Mouse (Mus musculus) lung, postnatal 0 days (tissue): ENCODE measurements around the gene Mmp14. TPM values are rescaled to one million over a fixed set of nuclear protein-coding genes. Genes with fewer than 3 reads are reported as not detected.

Experiments
- ATAC-seq: fragments of 200-750 bp; cut with Nextera tagmentation; 2 replicates; pipeline ENCODE4 v1.8.0; 2017; ENCODE audit warnings: moderate library complexity
- DNase-seq: peaks from one replicate; pipeline ENCODE4 v3.0.0-alpha.2; 2016; ENCODE audit warnings: low spot score
- H3K27ac ChIP-seq: fragments of 300-500 bp; sonication (generic); 2 replicates; pipeline ENCODE4 v1.5.1; 2014; ENCODE audit warnings: antibody characterized with exemption, mild to moderate bottlenecking, low read length, mixed read lengths
- H3K27me3 ChIP-seq: fragments of 300-500 bp; sonication (generic); replicated peaks from 2 replicates; pipeline ENCODE4 v1.6.1; 2014; ENCODE audit warnings: low read length, mixed read lengths; ENCODE audit not compliant: insufficient read depth
- H3K36me3 ChIP-seq: fragments of 300-500 bp; sonication (generic); 2 replicates; pipeline ENCODE4 v1.6.1; 2014; ENCODE audit warnings: low read length, mixed read lengths; ENCODE audit not compliant: insufficient read depth
- H3K4me1 ChIP-seq: fragments of 300-500 bp; sonication (generic); 2 replicates; pipeline ENCODE4 v1.6.1; 2014; ENCODE audit warnings: antibody characterized with exemption, low read depth, low read length, mixed read lengths; ENCODE audit not compliant: insufficient read depth
- H3K4me2 ChIP-seq: fragments of 300-500 bp; sonication (generic); replicated peaks from 2 replicates; pipeline ENCODE4 v1.6.1; 2014; ENCODE audit warnings: low read depth, mild to moderate bottlenecking, low read length, moderate library complexity, mixed read lengths
- H3K4me3 ChIP-seq: fragments of 300-500 bp; sonication (generic); 2 replicates; pipeline ENCODE4 v1.5.1; 2014; ENCODE audit warnings: low read depth, low read length
- H3K9ac ChIP-seq: fragments of 300-500 bp; sonication (generic); replicated peaks from 2 replicates; pipeline ENCODE4 v1.6.1; 2014; ENCODE audit warnings: low read depth, mild to moderate bottlenecking
- H3K9me3 ChIP-seq: fragments of 300-500 bp; sonication (generic); 2 replicates; pipeline ENCODE4 v1.6.1; 2016; ENCODE audit warnings: low read length, mixed read lengths
- CTCF ChIP-seq: IDR thresholded peaks from 2 replicates; pipeline ENCODE4 v1.5.1; 2016; ENCODE audit warnings: antibody characterized with exemption, mild to moderate bottlenecking
- EP300 ChIP-seq: IDR thresholded peaks from 2 replicates; pipeline ENCODE4 v1.6.1; 2016; ENCODE audit warnings: antibody characterized with exemption, mild to moderate bottlenecking, control low read depth
- WGBS: fragments of 180-500 bp; shearing (Covaris S2); extraction: QIAGEN DNeasy Blood & Tissue Kit; methylation state at CpG from one replicate; pipeline ENCODE4 v1.1.7; 2014; 5-methylcytosine and 5-hydroxymethylcytosine counted together
- polyA plus RNA-seq: library from polyadenylated mRNA; unstranded; fragments of >200 nt; fragmentation: Nextera tagmentation; extraction: Ambion mirVana; gene quantifications from 2 replicates; pipeline ENCODE4 v1.2.1, GENCODE M21; 2015

Gene Mmp14
- polyA plus RNA-seq, 1 experiment from 2014 or later: 155 TPM

GRCm38 (mm10) chr14:54430406-54431145 is 836 bp upstream of the Mmp14 start:
- H3K4me1 ChIP-seq: peaks cover 36% of the 10 kb centered on the region; the same call in 1 of the 2 replicates

GRCm38 (mm10) chr14:54432078-54432836 is 845 bp downstream of the Mmp14 start:
- TF ChIP-seq CTCF: peak; percentile 47
- no peak for TF ChIP-seq EP300
- H3K27me3 ChIP-seq: no peaks in the 10 kb centered on the region
- H3K9me3 ChIP-seq: no peaks in the 10 kb centered on the region
- DNase-seq (peak; percentile 63), ATAC-seq (peak; percentile 42)
- peaks cover 37% of the 10 kb centered on the region; the same call in 1 of the 2 replicates for H3K4me1 ChIP-seq
- peak overlapping the region; percentile 98 for H3K27ac ChIP-seq
- H3K36me3 ChIP-seq: no peaks in the 10 kb centered on the region; the same call in 1 of the 2 replicates
- H3K9ac ChIP-seq: peak overlapping the region; percentile 97
- peak overlapping the region; percentile 89 for H3K4me3 ChIP-seq
- peak overlapping the region; percentile 77 for H3K4me2 ChIP-seq
- 4% methylated on average over 54 of the region's 54 CpGs for WGBS

More at GRCm38 (mm10) chr14:54430406-54431145, 836 bp upstream of the Mmp14 start:
- no peaks in the 10 kb centered on the region for H3K36me3 ChIP-seq
- peak overlapping the region; percentile 89 for H3K4me3 ChIP-seq
- ATAC-seq (no peak), DNase-seq (peak; percentile 34)
- 5% methylated on average over 18 of the region's 18 CpGs for WGBS
- no peaks in the 10 kb centered on the region for H3K27me3 ChIP-seq
- peak overlapping the region; percentile 98 for H3K27ac ChIP-seq
- TF ChIP-seq EP300: no peak
- no peak for TF ChIP-seq CTCF
- H3K4me2 ChIP-seq: peak overlapping the region; percentile 77
- peak overlapping the region; percentile 97 for H3K9ac ChIP-seq
- H3K9me3 ChIP-seq: no peaks in the 10 kb centered on the region

- Histone ChIP-seq H3K9me3 (no peaks in the 10 kb centered on the region), H3K36me3 (no peaks in the 10 kb centered on the region; the same call in 1 of the 2 replicates), H3K27me3 (no peaks in the 10 kb centered on the region), H3K4me3 (peak overlapping the region; percentile 89), H3K9ac (peak overlapping the region; percentile 97), H3K4me1 (peaks cover 35% of the 10 kb centered on the region; the same call in 1 of the 2 replicates), H3K4me2 (peak overlapping the region; percentile 77), H3K27ac (peak overlapping the region; percentile 98)
- TF ChIP-seq EP300 (no peak), CTCF (no peak)
- peak; percentile 51 for DNase-seq
- 9% methylated on average over 17 of the region's 17 CpGs for WGBS
- ATAC-seq: 0 out of 2 replicates have a peak, but pooled peaks have one; percentile 4
Observed at GRCm38 (mm10) chr14:54432837-54433830, 1.7 kb downstream of the Mmp14 start.

GRCm38 (mm10) chr14:54433941-54434531 is 2.6 kb downstream of the Mmp14 start:
- H3K4me1 ChIP-seq: peaks cover 35% of the 10 kb centered on the region; the same call in 1 of the 2 replicates
- WGBS: 38% methylated on average over 12 of the region's 12 CpGs

GRCm38 (mm10) chr14:54435194-54435918 is 3.9 kb downstream of the Mmp14 start:
- Histone ChIP-seq H3K4me2 (no peak overlapping the region), H3K4me3 (no peak overlapping the region), H3K27ac (peak overlapping the region; percentile 98), H3K27me3 (no peaks in the 10 kb centered on the region), H3K4me1 (peaks cover 23% of the 10 kb centered on the region; the same call in 1 of the 2 replicates), H3K9ac (no peak overlapping the region), H3K9me3 (no peaks in the 10 kb centered on the region), H3K36me3 (peaks cover 19% of the 10 kb centered on the region)
- peak; percentile 30 for ATAC-seq
- peak; percentile 59 for DNase-seq
- 0 out of 2 replicates have a peak, but pooled peaks have one; percentile 10 for TF ChIP-seq EP300
- 0 out of 2 replicates have a peak, but pooled peaks have one; percentile 2 for TF ChIP-seq CTCF
- 64% methylated on average over 11 of the region's 11 CpGs for WGBS

More at GRCm38 (mm10) chr14:54433941-54434531, 2.6 kb downstream of the Mmp14 start:
- no peaks in the 10 kb centered on the region for H3K27me3 ChIP-seq
- H3K27ac ChIP-seq: peak overlapping the region; percentile 98
- DNase-seq (peak; percentile 71), ATAC-seq (peak; percentile 28)
- peak overlapping the region; percentile 77 for H3K4me2 ChIP-seq
- H3K9me3 ChIP-seq: no peaks in the 10 kb centered on the region
- peaks cover 7% of the 10 kb centered on the region; the same call in 1 of the 2 replicates for H3K36me3 ChIP-seq
- H3K4me3 ChIP-seq: peak overlapping the region; percentile 89
- H3K9ac ChIP-seq: peak overlapping the region; percentile 97
- 0 out of 2 replicates have a peak, but pooled peaks have one; percentile 17 for TF ChIP-seq EP300
- TF ChIP-seq CTCF: no peak
